Mouse (Mus musculus): ENCODE measurements around the gene Atp8b4. TPM values are rescaled to one million over a fixed set of nuclear protein-coding genes. Genes with fewer than 3 reads are reported as not detected.
"Not testable (repeated sequence)": the region's sequence is repeated elsewhere in the genome, so short reads cannot be mapped to it uniquely, and the experiment has no call there.

The Atp8b4 gene
- polyA plus RNA-seq (2021), result 0.03 TPM

GRCm38 (mm10) chr2:126500521-126500920 is at the start of gene Atp8b4:
Atp8b4 (minus strand) TSS chr2:126500674.
- H3K27me3 ChIP-seq, result peaks cover 13% of the 10 kb centered on the region
- in situ Hi-C loops (cut with MboI; ENCODE audit: low pct_unique_long_range_greater_than_20kb), result no loop called here
- ATAC-seq (no peak), DNase-seq (ENCODE audit: low read depth, low spot score) (no peak)
- CTCF ChIA-PET, result interaction anchor here (1.0 kb wide), 1 partner anchor 21 kb away, joined by 3 read pairs; no protein-coding TSS in a partner anchor
- TF ChIP-seq CTCF (IDR thresholded peaks at IDR 0.05), result no peak
- POLR2A ChIA-PET, result interaction anchor here (1.0 kb wide), 1 partner anchor 19 kb away, joined by 3 read pairs; no protein-coding TSS in a partner anchor

GRCm38 (mm10) chr2:126549681-126550080 is 49.2 kb upstream of the Atp8b4 start:
- in situ Hi-C loops (cut with MboI; ENCODE audit: low pct_unique_long_range_greater_than_20kb), result no loop called here
- H3K27me3 ChIP-seq, result peaks cover 35% of the 10 kb centered on the region
- ChIA-PET POLR2A (interaction anchor here (0.5 kb wide), 1 partner anchor 15 kb away, joined by 3 read pairs; no protein-coding TSS in a partner anchor), CTCF (no interaction called here)
- TF ChIP-seq CTCF (IDR thresholded peaks at IDR 0.05), result no peak
- ATAC-seq (no peak), DNase-seq (ENCODE audit: low read depth, low spot score) (no peak)

- no peak for TF ChIP-seq CTCF (IDR thresholded peaks at IDR 0.05)
- ChIA-PET POLR2A (no interaction called here), CTCF (interaction anchor here (1.3 to 1.5 kb wide), 2 partner anchors 19 to 118 kb away, joined by 3 read pairs; no protein-coding TSS in a partner anchor)
- DNase-seq (ENCODE audit: low read depth, low spot score) (no peak), ATAC-seq (no peak)
- peaks cover 13% of the 10 kb centered on the region for H3K27me3 ChIP-seq
- in situ Hi-C loops (cut with MboI; ENCODE audit: low pct_unique_long_range_greater_than_20kb), result no loop called here
Observed at GRCm38 (mm10) chr2:126546392-126546791, 45.9 kb upstream of the Atp8b4 start.

GRCm38 (mm10) chr2:126545297-126545696 is 44.8 kb upstream of the Atp8b4 start:
- ATAC-seq (no peak), DNase-seq (ENCODE audit: low read depth, low spot score) (no peak)
- no peak for TF ChIP-seq CTCF (IDR thresholded peaks at IDR 0.05)
- ChIA-PET CTCF (no interaction called here), POLR2A (no interaction called here)
- in situ Hi-C loops (cut with MboI; ENCODE audit: low pct_unique_long_range_greater_than_20kb), result no loop called here
- H3K27me3 ChIP-seq, result peaks cover 13% of the 10 kb centered on the region

- TF ChIP-seq CTCF (IDR thresholded peaks at IDR 0.05), result no peak
- ChIA-PET CTCF (no interaction called here), POLR2A (no interaction called here)
- peaks cover 9% of the 10 kb centered on the region for H3K27me3 ChIP-seq
- DNase-seq (ENCODE audit: low read depth, low spot score) (no peak), ATAC-seq (no peak)
- in situ Hi-C loops (cut with MboI; ENCODE audit: low pct_unique_long_range_greater_than_20kb), result no loop called here
Observed at GRCm38 (mm10) chr2:126542211-126542610, 41.7 kb upstream of the Atp8b4 start.

- in situ Hi-C loops (cut with MboI; ENCODE audit: low pct_unique_long_range_greater_than_20kb), result no loop called here
- ATAC-seq (no peak), DNase-seq (ENCODE audit: low read depth, low spot score) (no peak)
- peaks cover 16% of the 10 kb centered on the region for H3K27me3 ChIP-seq
- ChIA-PET CTCF (interaction anchor here (0.9 to 1.2 kb wide), 3 partner anchors 9 to 87 kb away, joined by 3 to 5 read pairs (median 3); no protein-coding TSS in a partner anchor), POLR2A (no interaction called here)
- TF ChIP-seq CTCF (IDR thresholded peaks at IDR 0.05), result no peak
Observed at GRCm38 (mm10) chr2:126540390-126540925, 40.0 kb upstream of the Atp8b4 start.

GRCm38 (mm10) chr2:126537654-126538053 is 37.2 kb upstream of the Atp8b4 start:
- CTCF ChIA-PET, result no interaction called here

GRCm38 (mm10) chr2:126530581-126530980 is 30.1 kb upstream of the Atp8b4 start:
- CTCF ChIA-PET, result no interaction called here
- POLR2A ChIA-PET, result no interaction called here
- DNase-seq (ENCODE audit: low read depth, low spot score) (no peak), ATAC-seq (no peak)
- in situ Hi-C loops (cut with MboI; ENCODE audit: low pct_unique_long_range_greater_than_20kb), result no loop called here
- peaks cover 4% of the 10 kb centered on the region for H3K27me3 ChIP-seq
- TF ChIP-seq CTCF (IDR thresholded peaks at IDR 0.05), result no peak

More at GRCm38 (mm10) chr2:126537654-126538053, 37.2 kb upstream of the Atp8b4 start:
- peaks cover 19% of the 10 kb centered on the region for H3K27me3 ChIP-seq
- no peak for TF ChIP-seq CTCF (IDR thresholded peaks at IDR 0.05)
- DNase-seq (ENCODE audit: low read depth, low spot score) (no peak), ATAC-seq (no peak)
- POLR2A ChIA-PET, result interaction anchor here (0.6 kb wide), 1 partner anchor 18 kb away, joined by 3 read pairs; no protein-coding TSS in a partner anchor
- in situ Hi-C loops (cut with MboI; ENCODE audit: low pct_unique_long_range_greater_than_20kb), result no loop called here

GRCm38 (mm10) chr2:126527461-126527860 is 27.0 kb upstream of the Atp8b4 start:
- DNase-seq (ENCODE audit: low read depth, low spot score) (no peak), ATAC-seq (no peak)
- POLR2A ChIA-PET, result no interaction called here
- H3K27me3 ChIP-seq, result no peaks in the 10 kb centered on the region
- in situ Hi-C loops (cut with MboI; ENCODE audit: low pct_unique_long_range_greater_than_20kb), result loop anchor here (10.0 kb wide), 1 partner anchor 163 kb away; no protein-coding TSS in a partner anchor
- no peak for TF ChIP-seq CTCF (IDR thresholded peaks at IDR 0.05)
- CTCF ChIA-PET, result interaction anchor here (0.8 to 1.4 kb wide), 3 partner anchors 13 to 26 kb away, joined by 3 to 5 read pairs (median 3); no protein-coding TSS in a partner anchor

GRCm38 (mm10) chr2:126524271-126524670 is 23.8 kb upstream of the Atp8b4 start:
- CTCF ChIA-PET, result no interaction called here
- in situ Hi-C loops (cut with MboI; ENCODE audit: low pct_unique_long_range_greater_than_20kb), result loop anchor here (10.0 kb wide), 1 partner anchor 159 kb away; no protein-coding TSS in a partner anchor
- no peak for ATAC-seq
- POLR2A ChIA-PET, result interaction anchor here (1.2 kb wide), 1 partner anchor 12 kb away, joined by 3 read pairs; no protein-coding TSS in a partner anchor
- DNase-seq (ENCODE audit: low read depth, low spot score), result no peak
- no peak for TF ChIP-seq CTCF (IDR thresholded peaks at IDR 0.05)
- H3K27me3 ChIP-seq, result no peaks in the 10 kb centered on the region

GRCm38 (mm10) chr2:126523101-126523745 is 22.7 kb upstream of the Atp8b4 start:
- POLR2A ChIA-PET; H3K27me3 ChIP-seq; CTCF ChIA-PET; ATAC-seq; DNase-seq (ENCODE audit: low read depth, low spot score): not testable (repeated sequence)
- in situ Hi-C loops (cut with MboI; ENCODE audit: low pct_unique_long_range_greater_than_20kb), result loop anchor here (10.0 kb wide), 1 partner anchor 158 kb away; no protein-coding TSS in a partner anchor

Data from Patski (cell line).